ENCODE assay signal across 15 mouse cellular contexts in genomic region chr11:32281416-32282144, GRCm38 (mm10). TPM values are rescaled to one million over a fixed set of nuclear protein-coding genes. Genes with fewer than 3 reads are reported as not detected.
"Had no signal": no experiment of that assay in that cellular context is flagged by ENCODE, and none has a peak within 500 bp of the region (broad histone marks: within the 10 kb centered on the region; RNA-seq: fewer than 3 reads in every experiment).

No protein-coding gene starts in this region.

- H3K36me3 ChIP-seq: kidney, embryonic 15.5 days; limb, embryonic 15.5 days; midbrain, embryonic 10.5 days; neural tube, embryonic 15.5 days had no signal

- H3K9me3 ChIP-seq: kidney, embryonic 15.5 days; limb, embryonic 15.5 days; midbrain, embryonic 10.5 days; neural tube, embryonic 15.5 days had no signal

- H3K4me3 ChIP-seq: kidney, embryonic 15.5 days; left cerebral cortex, adult 2 months; limb, embryonic 15.5 days; midbrain, embryonic 10.5 days; myocyte; neural tube, embryonic 15.5 days had no signal

- H3K4me2 ChIP-seq: kidney, embryonic 15.5 days; limb, embryonic 15.5 days; lung, embryonic 14.5 days; neural tube, embryonic 15.5 days had no signal

- H3K9ac ChIP-seq: kidney, embryonic 15.5 days; limb, embryonic 15.5 days; lung, embryonic 14.5 days; neural tube, embryonic 15.5 days had no signal

- H3K4me1 ChIP-seq: kidney, embryonic 15.5 days; limb, embryonic 15.5 days; midbrain, embryonic 10.5 days; neural tube, embryonic 15.5 days had no signal

- DNase-seq: kidney, postnatal 25 days; lung, embryonic 14.5 days; lung, postnatal 10 days; lung, postnatal 4 days; midbrain, embryonic 14.5 days; right cerebral cortex, adult 18-20 months; right cerebral cortex, postnatal 25 days; thymus, postnatal 36 days had no signal

- H3K27ac ChIP-seq: kidney, embryonic 15.5 days; left cerebral cortex, adult 2 months; limb, embryonic 15.5 days; midbrain, embryonic 10.5 days; neural tube, embryonic 15.5 days had no signal

RNA-seq across cellular contexts. Expression of gene Hbq1b, which starts 5.2 kb away (rescaled TPM):
- polyA plus RNA-seq: midbrain, embryonic 14.5 days; small intestine, adult 2 months had no signal

RNA-seq across cellular contexts. Expression of gene Hba-x, which starts 5.4 kb away (rescaled TPM):
- polyA plus RNA-seq: myocyte; small intestine, adult 2 months had no signal

RNA-seq across cellular contexts. Expression of gene Hba-a2, which starts 14.7 kb away (rescaled TPM):
- polyA plus RNA-seq: myocyte had no signal
